ENCODE assay signal across 8 mouse cellular contexts in genomic region chr17:13551693-13552404, GRCm38 (mm10).
DNase-seq lines count a peak whose midpoint lies in the region; ATAC-seq and TF ChIP-seq lines count a peak whose summit lies in the region.
"Not testable (repeated sequence)": the region's sequence is repeated elsewhere in the genome, so short reads cannot be mapped to it uniquely, and the experiment has no call there.

No protein-coding gene starts in this region.

- H3K9me3 ChIP-seq in G1E (replicated peaks): peaks cover 53% of the 10 kb centered on the region
- peaks cover 44% of the 10 kb centered on the region for H3K9me3 ChIP-seq in embryonic facial prominence, embryonic 14.5 days (ENCODE audit: control insufficient read depth, low read length)
- peaks cover 50% of the 10 kb centered on the region for H3K9me3 ChIP-seq in hindbrain, embryonic 14.5 days (ENCODE audit: control insufficient read depth, low read length)
- peaks cover 53% of the 10 kb centered on the region for H3K9me3 ChIP-seq in megakaryocyte, embryonic 14.5 days
- peaks cover 32% of the 10 kb centered on the region for H3K9me3 ChIP-seq in neural tube, embryonic 11.5 days (ENCODE audit: control insufficient read depth, low read length)

- DNase-seq in G1E (ENCODE audit: low spot score); embryonic facial prominence, embryonic 14.5 days (ENCODE audit: low spot score): not testable (repeated sequence)
- peak; percentile 40 for DNase-seq in hindbrain, embryonic 14.5 days (ENCODE audit: low spot score)
- peak; percentile 54 for DNase-seq in liver
- peak; percentile 23 for DNase-seq in neural tube, embryonic 11.5 days (ENCODE audit: low spot score)
- DNase-seq in thymus, postnatal 0 days (ENCODE audit: low spot score): peak; percentile 27

- not testable (repeated sequence) for H3K36me3 ChIP-seq in G1E (replicated peaks); embryonic facial prominence, embryonic 14.5 days (ENCODE audit: control insufficient read depth, insufficient read depth, low read length); hindbrain, embryonic 14.5 days (replicated peaks; ENCODE audit: control insufficient read depth, insufficient read depth); megakaryocyte, embryonic 14.5 days (replicated peaks; ENCODE audit: low read length); neural tube, embryonic 11.5 days (ENCODE audit: control insufficient read depth, insufficient read depth, low read length)

- ATAC-seq in G1E (ENCODE audit: extremely low read depth, insufficient number of reproducible peaks, low FRiP score, poor library complexity, severe bottlenecking): peak; percentile 62
- ATAC-seq in embryonic facial prominence, embryonic 14.5 days (ENCODE audit: low read depth): peak; percentile 45; the same call in 1 of the 2 replicates
- peak; percentile 63 for ATAC-seq in frontal cortex, adult (ENCODE audit: low TSS enrichment)
- peak; percentile 78 for ATAC-seq in hindbrain, embryonic 14.5 days (ENCODE audit: low FRiP score)
- peak; percentile 64 for ATAC-seq in neural tube, embryonic 11.5 days (ENCODE audit: insufficient read depth, low FRiP score, low TSS enrichment)

- not testable (repeated sequence) for H3K9ac ChIP-seq in embryonic facial prominence, embryonic 14.5 days (ENCODE audit: low read depth, low read length); hindbrain, embryonic 14.5 days; neural tube, embryonic 11.5 days (ENCODE audit: low read length)

- not testable (repeated sequence) for H3K4me2 ChIP-seq in embryonic facial prominence, embryonic 14.5 days (ENCODE audit: low read depth, low read length); hindbrain, embryonic 14.5 days (replicated peaks); neural tube, embryonic 11.5 days (ENCODE audit: low read depth)

- not testable (repeated sequence) for H3K4me1 ChIP-seq in G1E (ENCODE audit: insufficient read depth, low read depth, low read length); embryonic facial prominence, embryonic 14.5 days (ENCODE audit: control insufficient read depth, insufficient read depth, low read length); hindbrain, embryonic 14.5 days (replicated peaks; ENCODE audit: control insufficient read depth, insufficient read depth, low read length); megakaryocyte, embryonic 14.5 days; neural tube, embryonic 11.5 days (ENCODE audit: control insufficient read depth, insufficient read depth, low read length)

- not testable (repeated sequence) for H3K27me3 ChIP-seq in G1E (ENCODE audit: insufficient read depth, low read length); embryonic facial prominence, embryonic 14.5 days (replicated peaks; ENCODE audit: control insufficient read depth, insufficient read depth, low read length); hindbrain, embryonic 14.5 days (ENCODE audit: control insufficient read depth, insufficient read depth, low read length); megakaryocyte, embryonic 14.5 days (replicated peaks); neural tube, embryonic 11.5 days (ENCODE audit: control insufficient read depth, insufficient read depth, low read length)

- not testable (repeated sequence) for TF ChIP-seq CTCF in G1E (IDR thresholded peaks at IDR 0.05; ENCODE audit: low read depth, low read length)

- H3K27ac ChIP-seq in embryonic facial prominence, embryonic 14.5 days (replicated peaks; ENCODE audit: low read depth, low read length); hindbrain, embryonic 14.5 days; neural tube, embryonic 11.5 days (ENCODE audit: low read depth, low read length): not testable (repeated sequence)

- peak overlapping the region; percentile 31 for H3K4me3 ChIP-seq in G1E (ENCODE audit: low read depth, low read length)
- H3K4me3 ChIP-seq in embryonic facial prominence, embryonic 14.5 days (ENCODE audit: low read depth, low read length); hindbrain, embryonic 14.5 days (replicated peaks; ENCODE audit: low read length); neural tube, embryonic 11.5 days (ENCODE audit: low read depth, low read length): not testable (repeated sequence)
- peak overlapping the region; percentile 1 for H3K4me3 ChIP-seq in megakaryocyte, embryonic 14.5 days (replicated peaks)
